Mouse (Mus musculus): ENCODE data around the gene Ikbke.

DNA sequence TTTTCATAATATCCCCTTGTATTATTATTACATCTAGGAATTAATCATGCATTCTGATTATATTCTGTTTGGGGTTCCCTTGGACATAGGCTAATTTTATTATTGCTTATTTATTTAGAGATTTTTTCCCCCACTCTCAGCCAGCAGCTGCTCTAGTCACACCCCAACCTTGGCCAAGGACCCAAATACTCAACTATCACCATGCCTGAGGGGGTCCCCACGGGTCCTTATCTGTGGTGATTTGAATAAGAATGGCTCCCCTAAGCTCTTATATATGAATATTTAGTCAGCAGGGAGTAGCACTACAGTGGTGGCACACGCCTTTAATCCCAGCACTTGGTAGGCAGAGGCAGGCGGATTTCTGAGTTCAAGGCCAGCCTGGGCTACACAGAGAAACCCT is 31.9 kb upstream of the Ikbke start:
- no peak for TF ChIP-seq CTCF (IDR thresholded peaks at IDR 0.05; ENCODE audit: extremely low read depth, insufficient read depth, insufficient read length, insufficient replicate concordance)
- no peak for TF ChIP-seq POLR2A (IDR thresholded peaks at IDR 0.05; ENCODE audit: low read depth, low read length)
